Mouse (Mus musculus) liver, embryonic 11.5 days (tissue): ENCODE measurements around the gene Slc19a1. TPM values are rescaled to one million over a fixed set of nuclear protein-coding genes. Genes with fewer than 3 reads are reported as not detected.

Source experiments
- ATAC-seq: fragments of 200-750 bp; cut with Nextera tagmentation; replicated peaks from 2 replicates; pipeline ENCODE4 v1.8.0; 2017; ENCODE audit warnings: moderate number of reproducible peaks, mild to moderate bottlenecking, moderate TSS enrichment, moderate library complexity; ENCODE audit not compliant: low FRiP score
- DNase-seq: peaks from one replicate; pipeline ENCODE4 v3.0.0-alpha.2; 2017; ENCODE audit warnings: low spot score
- H3K27ac ChIP-seq: fragments of 300-500 bp; sonication (generic); 2 replicates; pipeline ENCODE4 v1.5.1; 2014; ENCODE audit warnings: mild to moderate bottlenecking, low read depth, low read length, control low read depth
- H3K27me3 ChIP-seq: fragments of 300-500 bp; sonication (generic); replicated peaks from 2 replicates; pipeline ENCODE4 v1.6.1; 2014; ENCODE audit warnings: low read length, mixed read lengths; ENCODE audit not compliant: control insufficient read depth, insufficient read depth
- H3K36me3 ChIP-seq: fragments of 300-500 bp; sonication (generic); 2 replicates; pipeline ENCODE4 v1.6.1; 2014; ENCODE audit warnings: mild to moderate bottlenecking, low read length, moderate library complexity, mixed read lengths; ENCODE audit not compliant: control insufficient read depth, insufficient read depth
- H3K4me1 ChIP-seq: fragments of 300-500 bp; sonication (generic); replicated peaks from 2 replicates; pipeline ENCODE4 v1.6.1; 2014; ENCODE audit warnings: low read length, mixed read lengths; ENCODE audit not compliant: control insufficient read depth, insufficient read depth
- H3K4me2 ChIP-seq: fragments of 300-500 bp; sonication (generic); 2 replicates; pipeline ENCODE4 v1.6.1; 2014; ENCODE audit warnings: mild to moderate bottlenecking, control low read depth, moderate library complexity
- H3K4me3 ChIP-seq: fragments of 300-500 bp; sonication (generic); 2 replicates; pipeline ENCODE4 v1.5.1; 2014; ENCODE audit warnings: low read depth, low read length, control low read depth
- H3K9ac ChIP-seq: fragments of 300-500 bp; sonication (generic); 2 replicates; pipeline ENCODE4 v1.6.1; 2014; ENCODE audit warnings: low read depth, low read length, control low read depth
- H3K9me3 ChIP-seq: fragments of 300-500 bp; sonication (generic); 2 replicates; pipeline ENCODE4 v1.6.1; 2016; ENCODE audit warnings: low read length, inconsistent platforms, mixed read lengths; ENCODE audit not compliant: control insufficient read depth
- WGBS: fragments of 180-500 bp; shearing (Covaris S2); extraction: QIAGEN DNeasy Blood & Tissue Kit; methylation state at CpG from one replicate; pipeline ENCODE4 v1.1.7; 2014; 5-methylcytosine and 5-hydroxymethylcytosine counted together
- polyA plus RNA-seq: library from polyadenylated mRNA; unstranded; fragments of >200 nt; fragmentation: Nextera tagmentation; extraction: Ambion mirVana; gene quantifications from 2 replicates; pipeline ENCODE4 v1.2.1, GENCODE M21; 2014

The Slc19a1 gene
- polyA plus RNA-seq, 1 experiment from 2014 or later, result 57.1 TPM

GRCm38 (mm10) chr10:77091538-77092097, 59.6 kb downstream of the Slc19a1 start:
- H3K4me3 ChIP-seq, result no peak overlapping the region
- DNase-seq, result no peak
- H3K9me3 ChIP-seq, result peaks cover 3% of the 10 kb centered on the region; the same call in 1 of the 2 replicates
- ATAC-seq, result peak; percentile 68
- peaks cover 21% of the 10 kb centered on the region for H3K4me1 ChIP-seq
- peaks cover 14% of the 10 kb centered on the region for H3K36me3 ChIP-seq
- WGBS, result 61% methylated on average over 4 of the region's 4 CpGs
- H3K9ac ChIP-seq, result no peak overlapping the region
- peak overlapping the region; percentile 56 for H3K27ac ChIP-seq
- H3K4me2 ChIP-seq, result no peak overlapping the region
- H3K27me3 ChIP-seq, result no peaks in the 10 kb centered on the region

GRCm38 (mm10) chr10:77093817-77094216, 61.8 kb downstream of the Slc19a1 start:
- no peak for ATAC-seq
- Histone ChIP-seq H3K27me3 (no peaks in the 10 kb centered on the region), H3K27ac (no peak overlapping the region), H3K9me3 (peaks cover 3% of the 10 kb centered on the region; the same call in 1 of the 2 replicates), H3K9ac (no peak overlapping the region), H3K4me3 (no peak overlapping the region), H3K4me2 (no peak overlapping the region), H3K4me1 (peaks cover 29% of the 10 kb centered on the region), H3K36me3 (peaks cover 7% of the 10 kb centered on the region)
- DNase-seq, result no peak

GRCm38 (mm10) chr10:77095666-77096065, 63.6 kb downstream of the Slc19a1 start:
- ATAC-seq (no peak), DNase-seq (no peak)
- no peaks in the 10 kb centered on the region for H3K27me3 ChIP-seq
- peaks cover 12% of the 10 kb centered on the region for H3K4me1 ChIP-seq
- no peak overlapping the region for H3K4me2 ChIP-seq
- H3K27ac ChIP-seq, result no peak overlapping the region
- no peak overlapping the region for H3K9ac ChIP-seq
- H3K4me3 ChIP-seq, result no peak overlapping the region
- WGBS, result 90% methylated on average over 3 of the region's 3 CpGs
- peaks cover 3% of the 10 kb centered on the region; the same call in 1 of the 2 replicates for H3K9me3 ChIP-seq
- peaks cover 7% of the 10 kb centered on the region for H3K36me3 ChIP-seq

- Histone ChIP-seq H3K36me3 (peaks cover 7% of the 10 kb centered on the region), H3K4me3 (no peak overlapping the region), H3K9me3 (peaks cover 3% of the 10 kb centered on the region; the same call in 1 of the 2 replicates), H3K27me3 (no peaks in the 10 kb centered on the region), H3K27ac (no peak overlapping the region), H3K9ac (no peak overlapping the region), H3K4me2 (no peak overlapping the region), H3K4me1 (peaks cover 8% of the 10 kb centered on the region; the same call in 1 of the 2 replicates)
- DNase-seq, result no peak
- no peak for ATAC-seq
- 77% methylated on average over 12 of the region's 12 CpGs for WGBS
Observed at GRCm38 (mm10) chr10:77097006-77097889, 65.2 kb downstream of the Slc19a1 start.

GRCm38 (mm10) chr10:77097890-77098200, 65.8 kb downstream of the Slc19a1 start:
- Histone ChIP-seq H3K27ac (no peak overlapping the region), H3K9me3 (peaks cover 2% of the 10 kb centered on the region; the same call in 1 of the 2 replicates), H3K36me3 (peaks cover 5% of the 10 kb centered on the region), H3K27me3 (no peaks in the 10 kb centered on the region), H3K4me2 (no peak overlapping the region), H3K9ac (no peak overlapping the region), H3K4me1 (peaks cover 8% of the 10 kb centered on the region; the same call in 1 of the 2 replicates), H3K4me3 (no peak overlapping the region)
- WGBS, result 85% methylated on average over 4 of the region's 4 CpGs
- DNase-seq (no peak), ATAC-seq (no peak)

- no peaks in the 10 kb centered on the region for H3K27me3 ChIP-seq
- H3K9ac ChIP-seq, result no peak overlapping the region
- H3K4me1 ChIP-seq, result peaks cover 8% of the 10 kb centered on the region; the same call in 1 of the 2 replicates
- no peak overlapping the region for H3K4me2 ChIP-seq
- H3K9me3 ChIP-seq, result no peaks in the 10 kb centered on the region
- no peak overlapping the region for H3K4me3 ChIP-seq
- H3K27ac ChIP-seq, result no peak overlapping the region
- WGBS, result 71% methylated on average over 2 of the region's 2 CpGs
- ATAC-seq (no peak), DNase-seq (no peak)
- H3K36me3 ChIP-seq, result peaks cover 3% of the 10 kb centered on the region
Observed at GRCm38 (mm10) chr10:77098619-77099018, 66.6 kb downstream of the Slc19a1 start.

- WGBS, result 82% methylated on average over 4 of the region's 4 CpGs
- no peak for ATAC-seq
Observed at GRCm38 (mm10) chr10:77099777-77100176, 67.7 kb downstream of the Slc19a1 start.

GRCm38 (mm10) chr10:77103689-77104088, 71.6 kb downstream of the Slc19a1 start:
- DNase-seq (no peak), ATAC-seq (no peak)
- Histone ChIP-seq H3K4me2 (no peak overlapping the region), H3K27ac (no peak overlapping the region), H3K9ac (no peak overlapping the region), H3K9me3 (no peaks in the 10 kb centered on the region), H3K27me3 (no peaks in the 10 kb centered on the region), H3K4me3 (no peak overlapping the region), H3K4me1 (peaks cover 8% of the 10 kb centered on the region; the same call in 1 of the 2 replicates), H3K36me3 (no peaks in the 10 kb centered on the region; the same call in 1 of the 2 replicates)
- 41% methylated on average over 8 of the region's 8 CpGs for WGBS

More at GRCm38 (mm10) chr10:77099777-77100176, 67.7 kb downstream of the Slc19a1 start:
- Histone ChIP-seq H3K27me3 (no peaks in the 10 kb centered on the region), H3K4me2 (no peak overlapping the region), H3K9me3 (no peaks in the 10 kb centered on the region), H3K9ac (no peak overlapping the region), H3K27ac (no peak overlapping the region), H3K4me1 (peaks cover 8% of the 10 kb centered on the region; the same call in 1 of the 2 replicates), H3K36me3 (peaks cover 3% of the 10 kb centered on the region; the same call in 1 of the 2 replicates), H3K4me3 (no peak overlapping the region)
- DNase-seq, result no peak
